Mouse (Mus musculus): ENCODE data around the gene Grn.

GRCm38 (mm10) chr11:102408344-102408876, 21.7 kb upstream of the Grn start:
- TF ChIP-seq CTCF (IDR thresholded peaks at IDR 0.05) (no peak), POLR2A (IDR thresholded peaks at IDR 0.05; ENCODE audit: insufficient read depth, low read depth, low read length) (peak; percentile 85)

All from heart, adult 2 months (tissue).